Mouse (Mus musculus): ENCODE data around the gene Gm6588. TPM values are rescaled to one million over a fixed set of nuclear protein-coding genes. Genes with fewer than 3 reads are reported as not detected.
"Not testable (repeated sequence)": the region's sequence is repeated elsewhere in the genome, so short reads cannot be mapped to it uniquely, and the experiment has no call there.

The Gm6588 gene
- total and polyA plus RNA-seq, 3 experiments, result not detected

DNA sequence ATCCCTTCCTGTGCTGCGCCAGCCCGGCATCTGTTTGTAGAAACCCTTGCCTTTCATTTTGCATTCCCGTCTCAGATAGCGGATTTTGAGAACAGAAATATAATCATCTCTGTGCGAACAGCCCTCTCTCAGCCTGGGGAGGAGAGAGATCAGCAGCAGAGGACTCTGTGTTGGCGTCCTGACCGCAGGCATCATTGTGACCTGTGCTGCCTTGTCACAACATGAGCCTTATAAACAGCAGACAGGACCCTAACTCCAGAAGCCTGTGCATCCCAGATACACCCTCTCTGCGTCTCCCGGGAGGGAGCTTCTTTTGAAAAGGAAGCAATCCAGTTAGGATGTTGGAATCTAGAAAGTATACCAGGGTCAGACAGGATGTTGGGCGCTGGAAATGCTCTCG, 38.2 kb upstream of the Gm6588 start:
- Histone ChIP-seq H3K4me3 (ENCODE audit: control insufficient read depth in 1 of 2, insufficient read depth in 1 of 2, low read depth in 2 of 2, low read length in 2 of 2) (no peak overlapping the region), H3K9me3 (replicated peaks; ENCODE audit: insufficient read depth, low read length) (no peaks in the 10 kb centered on the region), H3K27me3 (ENCODE audit: control insufficient read depth in 1 of 2, insufficient read depth in 2 of 2, low read length in 2 of 2) (no peaks in the 10 kb centered on the region), H3K27ac (ENCODE audit: control insufficient read depth, low read depth, low read length) (no peak overlapping the region), H3K79me2 (ENCODE audit: control insufficient read depth, insufficient read depth, low read length, poor library complexity) (no peaks in the 10 kb centered on the region), H3K36me3 (ENCODE audit: control insufficient read depth in 1 of 2, insufficient read depth in 2 of 2, low read length in 2 of 2) (no peaks in the 10 kb centered on the region), H3K9ac (ENCODE audit: control insufficient read depth, low read depth, low read length, poor library complexity, severe bottlenecking) (no peak overlapping the region), H3K4me1 (ENCODE audit: control insufficient read depth in 1 of 2, insufficient read depth in 2 of 2, low read length in 2 of 2) (no peaks in the 10 kb centered on the region)
- no peak for DNase-seq (ENCODE audit: low read depth, low spot score)
- TF ChIP-seq CTCF (IDR thresholded peaks at IDR 0.05 in 2 of 3, conservative IDR thresholded peaks at IDR 0.05 in 1 of 3; ENCODE audit: control insufficient read depth in 1 of 3, insufficient read depth in 1 of 3, low read depth in 2 of 3, low read length in 3 of 3, poor library complexity in 1 of 3, severe bottlenecking in 1 of 3), result no peak

DNA sequence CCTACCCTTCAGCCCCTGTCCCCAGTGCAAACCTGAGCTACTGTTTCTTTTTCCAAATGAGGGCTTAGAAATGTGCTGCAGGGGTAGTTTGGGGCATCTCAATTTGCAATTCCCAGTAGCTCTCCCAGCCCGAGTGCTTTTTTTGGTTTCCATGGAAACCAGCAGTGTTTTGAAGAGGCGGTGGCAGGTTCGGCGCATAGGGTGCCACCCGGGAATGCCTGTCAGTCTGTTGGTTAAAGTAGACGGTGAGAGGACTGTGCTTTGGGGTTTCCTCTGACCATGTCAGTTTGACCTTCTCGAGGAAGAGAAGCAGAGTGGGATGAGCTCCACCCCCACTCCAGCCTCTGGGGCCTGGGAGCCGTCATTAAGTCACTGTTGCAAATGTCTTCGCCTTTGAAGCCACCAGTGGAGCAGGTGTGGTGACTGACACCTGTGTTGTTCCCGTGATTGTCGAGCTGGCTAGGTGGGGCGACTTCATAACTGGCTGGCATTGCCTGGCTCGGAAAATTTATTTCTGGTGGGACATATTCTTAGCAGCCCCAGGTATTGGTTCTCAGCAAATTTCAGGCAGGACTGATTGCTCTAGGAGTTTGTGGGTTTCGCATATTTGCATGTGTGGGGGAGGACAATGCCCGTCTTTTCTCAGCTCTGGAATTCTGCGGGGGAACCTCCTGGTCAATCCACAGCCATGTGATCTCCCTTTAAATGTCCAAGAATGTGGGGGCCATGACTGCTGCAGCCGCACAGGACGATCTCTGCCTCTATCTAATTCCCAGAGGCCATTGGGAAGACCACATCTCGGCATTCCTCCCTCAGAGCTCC, 37.5 kb upstream of the Gm6588 start:
- Histone ChIP-seq H3K9ac (ENCODE audit: control insufficient read depth, low read depth, low read length, poor library complexity, severe bottlenecking) (no peak overlapping the region), H3K36me3 (ENCODE audit: control insufficient read depth in 1 of 2, insufficient read depth in 2 of 2, low read length in 2 of 2) (no peaks in the 10 kb centered on the region), H3K27ac (ENCODE audit: control insufficient read depth, low read depth, low read length) (no peak overlapping the region), H3K4me3 (ENCODE audit: control insufficient read depth in 1 of 2, insufficient read depth in 1 of 2, low read depth in 2 of 2, low read length in 2 of 2) (no peak overlapping the region), H3K4me1 (ENCODE audit: control insufficient read depth in 1 of 2, insufficient read depth in 2 of 2, low read length in 2 of 2) (no peaks in the 10 kb centered on the region), H3K27me3 (ENCODE audit: control insufficient read depth in 1 of 2, insufficient read depth in 2 of 2, low read length in 2 of 2) (no peaks in the 10 kb centered on the region), H3K9me3 (replicated peaks; ENCODE audit: insufficient read depth, low read length) (no peaks in the 10 kb centered on the region), H3K79me2 (ENCODE audit: control insufficient read depth, insufficient read depth, low read length, poor library complexity) (no peaks in the 10 kb centered on the region)
- TF ChIP-seq TAL1 (IDR thresholded peaks at IDR 0.05; ENCODE audit: low read length) (no peak), CHD1 (IDR thresholded peaks at IDR 0.05; ENCODE audit: low read depth, low read length) (no peak), POLR2A (IDR thresholded peaks at IDR 0.05; ENCODE audit: control insufficient read depth in 1 of 2, insufficient read depth in 1 of 2, low read depth in 1 of 2, low read length in 2 of 2, poor library complexity in 1 of 2) (no peak), ZNF384 (IDR thresholded peaks at IDR 0.05; ENCODE audit: low read depth, low read length) (no peak), ETS1 (IDR thresholded peaks at IDR 0.05; ENCODE audit: low read depth, low read length) (no peak), SMC3 (IDR thresholded peaks at IDR 0.05; ENCODE audit: low read depth, low read length) (no peak), USF1 (IDR thresholded peaks at IDR 0.05; ENCODE audit: low read depth, low read length) (no peak), HCFC1 (IDR thresholded peaks at IDR 0.05; ENCODE audit: low read depth, low read length) (no peak), KAT2A (conservative IDR thresholded peaks at IDR 0.05; ENCODE audit: low read depth, low read length) (no peak), CHD2 (IDR thresholded peaks at IDR 0.05; ENCODE audit: low read length) (no peak), MYC (IDR thresholded peaks at IDR 0.05; ENCODE audit: low read depth, low read length) (no peak), EP300 (IDR thresholded peaks at IDR 0.05; ENCODE audit: low read depth in 1 of 2, low read length in 2 of 2) (no peak)
- DNase-seq (ENCODE audit: low read depth, low spot score), result no peak

DNA sequence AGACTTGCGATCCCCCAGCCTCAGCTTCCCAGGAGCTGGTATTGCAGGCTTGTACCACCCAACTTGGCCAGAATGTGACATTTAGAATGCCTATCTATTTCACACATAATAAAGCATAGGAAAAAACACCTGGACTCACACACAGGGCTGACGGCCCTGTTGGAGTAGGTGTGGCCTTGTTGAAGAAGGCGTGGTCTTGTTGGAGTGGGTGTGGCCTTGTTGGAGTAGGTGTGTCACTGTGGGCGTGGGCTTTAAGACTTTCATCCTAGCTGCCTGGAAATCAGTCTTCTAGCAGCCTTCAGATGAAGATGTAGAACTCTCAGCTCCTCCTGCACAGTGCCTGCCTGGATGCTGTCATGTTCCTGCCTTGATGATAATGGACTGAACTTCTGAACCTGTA, 36.4 kb upstream of the Gm6588 start:
- H3K9ac ChIP-seq (ENCODE audit: control insufficient read depth, low read depth, low read length, poor library complexity, severe bottlenecking); DNase-seq (ENCODE audit: low read depth, low spot score); H3K36me3 ChIP-seq (ENCODE audit: control insufficient read depth in 1 of 2, insufficient read depth in 2 of 2, low read length in 2 of 2); H3K4me1 ChIP-seq (ENCODE audit: control insufficient read depth in 1 of 2, insufficient read depth in 2 of 2, low read length in 2 of 2); H3K27me3 ChIP-seq (ENCODE audit: control insufficient read depth in 1 of 2, insufficient read depth in 2 of 2, low read length in 2 of 2); H3K9me3 ChIP-seq (replicated peaks; ENCODE audit: insufficient read depth, low read length); H3K79me2 ChIP-seq (ENCODE audit: control insufficient read depth, insufficient read depth, low read length, poor library complexity); H3K27ac ChIP-seq (ENCODE audit: control insufficient read depth, low read depth, low read length); H3K4me3 ChIP-seq (ENCODE audit: control insufficient read depth in 1 of 2, insufficient read depth in 1 of 2, low read depth in 2 of 2, low read length in 2 of 2): not testable (repeated sequence)
